Mouse (Mus musculus): ENCODE results near the gene Clnk. TPM values are rescaled to one million over a fixed set of nuclear protein-coding genes. Genes with fewer than 3 reads are reported as not detected.

The Clnk gene
- total and polyA plus RNA-seq, 3 experiments, result not detected

GRCm38 (mm10) chr5:38708940-38709581, 167.6 kb downstream of the Clnk start:
- no peak for DNase-seq

GRCm38 (mm10) chr5:38707364-38708075, 169.1 kb downstream of the Clnk start:
- no peak for DNase-seq

- no peak for DNase-seq
These were observed 173.7 kb downstream of the Clnk start for GRCm38 (mm10) chr5:38702941-38703340.

- no peak for DNase-seq
These were observed 174.5 kb downstream of the Clnk start for GRCm38 (mm10) chr5:38702091-38702490.

GRCm38 (mm10) chr5:38698466-38698865, 178.1 kb downstream of the Clnk start:
- DNase-seq, result no peak

GRCm38 (mm10) chr5:38698046-38698445, 178.6 kb downstream of the Clnk start:
- no peak for DNase-seq

GRCm38 (mm10) chr5:38696616-38697375, 179.8 kb downstream of the Clnk start:
- no peak for DNase-seq

- DNase-seq, result no peak
These were observed 183.8 kb downstream of the Clnk start for GRCm38 (mm10) chr5:38692859-38693258.

GRCm38 (mm10) chr5:38689186-38689585, 187.4 kb downstream of the Clnk start:
- DNase-seq, result no peak

- DNase-seq, result no peak
These were observed 188.9 kb downstream of the Clnk start for GRCm38 (mm10) chr5:38687694-38688093.

GRCm38 (mm10) chr5:38684164-38684911, 192.3 kb downstream of the Clnk start, which contains the start of gene Zfp518b:
TSS of gene Zfp518b (minus strand) at chr5:38684826.
- DNase-seq, result peak; percentile 89

- DNase-seq, result no peak
These were observed 217.8 kb downstream of the Clnk start for GRCm38 (mm10) chr5:38658836-38659235.

Other genes starting within 250 kb of the Clnk start
- gene Zfp518b, start 192.0 kb downstream of the Clnk start, total RNA-seq (2021), result 1 to 10 TPM; 2.7 to 5.9 TPM
- gene Zfp518b, start 192.0 kb downstream of the Clnk start, polyA plus RNA-seq (2012; rRNA removed), result 0.83 and 0.97 TPM in 2 replicates

Measured in adrenal gland, adult 2 months (tissue).